Mouse (Mus musculus) layer of hippocampus, adult 18-20 months (tissue): Measurements from ENCODE around the gene Cnih3. TPM values are rescaled to one million over a fixed set of nuclear protein-coding genes. Genes with fewer than 3 reads are reported as not detected.

Experiments used
- total RNA-seq, 2 experiments: library from RNA; stranded (reverse); gene quantifications; 2 replicates each; pipeline ENCODE4 v1.2.3; 2021

The Cnih3 gene
- total RNA-seq, 2 experiments from 2014 or later, result 59.8 to 61.7 TPM

Other genes with a start within 250 kb of the Cnih3 start
- 10 to 100 TPM; 29.2 to 30.2 TPM for gene Nvl, start 208.4 kb upstream of the Cnih3 start, total RNA-seq
- 10 to 100 TPM; 30.1 to 30.9 TPM for gene Cnih4, start 207.9 kb upstream of the Cnih3 start, total RNA-seq
- 100 to 1,000 TPM in 1 of 2 experiments, 10 to 100 TPM in 1; 96.1 to 106 TPM for gene Wdr26, start 140.6 kb upstream of the Cnih3 start, total RNA-seq
- gene Ccdc121, start 158.8 kb downstream of the Cnih3 start, total RNA-seq, result under 1 TPM; 0.48 to 0.77 TPM
- 1 to 10 TPM in 1 of 2 experiments, under 1 TPM in 1; 0.77 to 2.3 TPM for gene Dnah14, start 223.9 kb downstream of the Cnih3 start, total RNA-seq